Mouse (Mus musculus) embryonic facial prominence, embryonic 12.5 days (tissue): ENCODE measurements around the gene Ceacam15. TPM values are rescaled to one million over a fixed set of nuclear protein-coding genes. Genes with fewer than 3 reads are reported as not detected.

Experiments used
- ATAC-seq: fragments of 200-750 bp; cut with Nextera tagmentation; 2 replicates; pipeline ENCODE4 v1.8.0; 2017; ENCODE audit not compliant: insufficient number of reproducible peaks, insufficient read depth, low FRiP score, low TSS enrichment
- H3K27ac ChIP-seq: fragments of 300-500 bp; sonication (generic); 2 replicates; pipeline ENCODE4 v1.5.1; 2016; ENCODE audit warnings: mild to moderate bottlenecking
- H3K27me3 ChIP-seq: fragments of 300-500 bp; sonication (generic); 2 replicates; pipeline ENCODE4 v1.6.1; 2016; ENCODE audit warnings: mild to moderate bottlenecking, moderate library complexity
- H3K36me3 ChIP-seq: fragments of 300-500 bp; sonication (generic); 2 replicates; pipeline ENCODE4 v1.6.1; 2016; ENCODE audit warnings: mild to moderate bottlenecking
- H3K4me1 ChIP-seq: fragments of 300-500 bp; sonication (generic); 2 replicates; pipeline ENCODE4 v1.6.1; 2016
- H3K4me2 ChIP-seq: fragments of 300-500 bp; sonication (generic); replicated peaks from 2 replicates; pipeline ENCODE4 v1.6.1; 2016; ENCODE audit warnings: mild to moderate bottlenecking, moderate library complexity
- H3K4me3 ChIP-seq: fragments of 300-500 bp; sonication (generic); 2 replicates; pipeline ENCODE4 v1.5.1; 2016; ENCODE audit warnings: mild to moderate bottlenecking
- H3K9ac ChIP-seq: fragments of 300-500 bp; sonication (generic); 2 replicates; pipeline ENCODE4 v1.6.1; 2016; ENCODE audit warnings: mild to moderate bottlenecking, moderate library complexity
- H3K9me3 ChIP-seq: fragments of 300-500 bp; sonication (generic); 2 replicates; pipeline ENCODE4 v1.6.1; 2016; ENCODE audit warnings: mild to moderate bottlenecking, moderate library complexity
- WGBS: fragments of 180-500 bp; shearing (Covaris S2); methylation state at CpG from one replicate; pipeline ENCODE4 v1.1.7; 2016; 5-methylcytosine and 5-hydroxymethylcytosine counted together
- polyA plus RNA-seq: library from polyadenylated mRNA; unstranded; fragments of >200 nt; fragmentation: Nextera tagmentation; extraction: Ambion mirVana; gene quantifications from 2 replicates; pipeline ENCODE4 v1.2.1, GENCODE M21; 2016

Gene Ceacam15
- polyA plus RNA-seq, 1 experiment from 2014 or later = not detected

DNA sequence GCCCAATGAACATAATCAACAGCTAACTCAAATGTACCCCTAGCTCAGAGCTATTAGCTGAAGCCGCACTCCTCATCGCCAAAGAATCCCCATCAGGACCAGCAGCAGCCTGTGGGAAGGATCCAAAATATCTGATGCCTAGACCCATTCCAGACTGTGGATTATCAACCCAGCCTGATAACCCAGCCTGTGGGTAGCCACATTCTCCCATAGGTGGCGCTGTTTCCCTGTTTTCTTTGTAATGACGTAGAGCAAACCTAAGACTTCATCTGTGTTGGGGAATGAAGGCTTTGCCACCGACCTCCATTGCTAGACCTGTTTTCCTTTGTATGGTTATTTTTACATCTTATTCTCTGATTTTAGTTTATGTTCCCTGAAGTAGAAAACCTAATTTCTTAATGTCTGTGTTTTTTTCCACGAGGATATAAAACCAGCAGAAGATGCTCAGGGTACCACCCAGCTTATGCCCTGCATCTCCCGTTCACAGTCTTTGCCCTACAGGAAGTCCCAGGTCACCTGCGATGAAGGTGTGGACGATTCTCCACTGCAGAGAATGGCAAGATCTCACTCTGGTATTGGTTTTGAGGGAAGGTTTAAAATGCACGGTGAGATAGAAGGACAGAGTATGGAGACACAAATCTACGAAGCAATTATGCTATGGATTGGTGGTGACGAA lies 47.3 kb downstream of the Ceacam15 start:
- no peak overlapping the region for H3K27ac ChIP-seq
- no peak overlapping the region for H3K9ac ChIP-seq
- no peak for ATAC-seq
- H3K4me3 ChIP-seq = no peak overlapping the region
- no peaks in the 10 kb centered on the region for H3K36me3 ChIP-seq
- H3K9me3 ChIP-seq = no peaks in the 10 kb centered on the region
- H3K4me1 ChIP-seq = 0 out of 2 replicates have a peak, but pooled peaks cover 3% of the 10 kb centered on the region
- WGBS = 35% methylated on average over 12 of the region's 12 CpGs
- H3K27me3 ChIP-seq = no peaks in the 10 kb centered on the region
- H3K4me2 ChIP-seq = no peak overlapping the region

DNA sequence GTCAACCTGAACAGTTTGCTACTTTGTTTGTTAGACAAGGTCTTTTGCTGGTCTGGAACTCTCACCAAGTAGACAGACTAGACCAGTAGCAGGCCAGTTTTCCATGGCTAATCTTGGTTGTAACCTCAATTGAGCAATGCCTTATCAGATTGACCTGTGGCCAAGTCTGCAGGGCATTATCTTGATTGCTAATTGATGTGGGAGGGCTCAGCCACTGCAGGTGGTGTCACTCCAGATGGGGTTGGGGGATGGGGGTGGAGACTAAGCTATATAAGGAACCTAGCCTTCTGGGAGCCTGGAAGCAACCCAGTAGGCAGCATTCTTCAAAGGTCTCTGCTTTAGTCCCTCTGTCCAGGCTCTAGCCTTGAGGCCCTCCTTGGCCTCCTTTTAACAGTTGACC lies 51.8 kb downstream of the Ceacam15 start:
- Histone ChIP-seq H3K27me3 (0 out of 2 replicates have a peak, but pooled peaks cover 6% of the 10 kb centered on the region), H3K9ac (no peak overlapping the region), H3K4me2 (no peak overlapping the region), H3K27ac (no peak overlapping the region), H3K4me3 (no peak overlapping the region), H3K4me1 (0 out of 2 replicates have a peak, but pooled peaks cover 3% of the 10 kb centered on the region), H3K9me3 (no peaks in the 10 kb centered on the region), H3K36me3 (no peaks in the 10 kb centered on the region)
- ATAC-seq = no peak

DNA sequence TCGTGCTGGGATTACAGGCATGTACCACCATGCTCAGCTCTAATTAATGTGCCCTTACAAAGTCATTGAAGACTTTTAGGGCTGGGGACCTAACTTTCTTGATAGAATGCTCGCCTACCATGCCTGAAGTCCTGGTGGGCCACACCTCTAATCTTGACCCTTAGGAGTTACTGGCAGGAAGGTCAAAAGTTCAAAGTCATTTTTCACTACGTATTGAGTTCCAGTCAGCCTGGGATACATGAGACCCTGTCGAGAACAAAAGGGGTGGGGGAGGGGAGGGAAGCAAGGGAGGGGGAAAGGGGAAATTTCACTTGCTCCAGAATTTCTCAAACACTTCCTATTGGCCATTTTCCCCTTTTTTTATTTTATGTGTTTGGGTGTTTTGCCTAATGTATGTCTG lies 52.4 kb downstream of the Ceacam15 start:
- no peak for ATAC-seq
- Histone ChIP-seq H3K4me3 (no peak overlapping the region), H3K9ac (no peak overlapping the region), H3K4me1 (0 out of 2 replicates have a peak, but pooled peaks cover 3% of the 10 kb centered on the region), H3K27ac (no peak overlapping the region), H3K36me3 (no peaks in the 10 kb centered on the region), H3K4me2 (no peak overlapping the region), H3K9me3 (no peaks in the 10 kb centered on the region), H3K27me3 (0 out of 2 replicates have a peak, but pooled peaks cover 6% of the 10 kb centered on the region)
- WGBS = 34% methylated on average over 4 of the region's 4 CpGs

Other genes starting within 250 kb of the Ceacam15 start
- 57.7 and 66.8 TPM in 2 replicates for gene Tmem160, start 222.9 kb downstream of the Ceacam15 start, polyA plus RNA-seq
- 0.72 and 0.85 TPM in 2 replicates for gene Npas1, start 198.0 kb downstream of the Ceacam15 start, polyA plus RNA-seq
- 32.2 and 32.6 TPM in 2 replicates for gene Arhgap35, start 60.7 kb downstream of the Ceacam15 start, polyA plus RNA-seq
- not detected in 2 replicates for gene Ceacam9, start 46.2 kb upstream of the Ceacam15 start, polyA plus RNA-seq
- 261 and 274 TPM in 2 replicates for gene Ap2s1, start 62.7 kb upstream of the Ceacam15 start, polyA plus RNA-seq
- gene Slc1a5, start 105.6 kb upstream of the Ceacam15 start, polyA plus RNA-seq = 33.3 and 34.0 TPM in 2 replicates
- 149 and 152 TPM in 2 replicates for gene Strn4, start 140.2 kb upstream of the Ceacam15 start, polyA plus RNA-seq
- gene Fkrp, start 141.0 kb upstream of the Ceacam15 start, polyA plus RNA-seq = 31.4 and 33.6 TPM in 2 replicates
- gene Prkd2, start 167.2 kb upstream of the Ceacam15 start, polyA plus RNA-seq = 15.3 and 16.8 TPM in 2 replicates
- gene Dact3, start 199.6 kb upstream of the Ceacam15 start, polyA plus RNA-seq = 13.4 and 14.6 TPM in 2 replicates
- 21.5 and 22.7 TPM in 2 replicates for gene Gng8, start 216.1 kb upstream of the Ceacam15 start, polyA plus RNA-seq
- gene Ptgir, start 230.8 kb upstream of the Ceacam15 start, polyA plus RNA-seq = 1.7 and 2.2 TPM in 2 replicates
- 123 and 134 TPM in 2 replicates for gene Calm3, start 248.4 kb upstream of the Ceacam15 start, polyA plus RNA-seq